Mouse (Mus musculus) CD8-positive naive resting alpha-beta T cell, adult 2 months (primary cell): Measurements from ENCODE around the gene Dok5.

Experiments
- DNase-seq, 2 experiments: peaks; one replicate each; pipeline ENCODE4 v3.0.0; 2022; ENCODE audit warnings: low read depth in 2 of 2, low spot score in 2 of 2

Gene Dok5

GRCm38 (mm10) chr2:170857507-170857906 is 125.9 kb downstream of the Dok5 start:
- no peak for DNase-seq

- DNase-seq = no peak
Observed at GRCm38 (mm10) chr2:170858640-170859039, 127.0 kb downstream of the Dok5 start.

GRCm38 (mm10) chr2:170860576-170860975 is 129.0 kb downstream of the Dok5 start:
- DNase-seq = no peak

GRCm38 (mm10) chr2:170862799-170863198 is 131.2 kb downstream of the Dok5 start:
- no peak for DNase-seq

GRCm38 (mm10) chr2:170863201-170863600 is 131.6 kb downstream of the Dok5 start:
- no peak for DNase-seq

- DNase-seq = no peak
Observed at GRCm38 (mm10) chr2:170864043-170864442, 132.4 kb downstream of the Dok5 start.

GRCm38 (mm10) chr2:170864820-170865219 is 133.2 kb downstream of the Dok5 start:
- DNase-seq = no peak

GRCm38 (mm10) chr2:170870566-170870965 is 139.0 kb downstream of the Dok5 start:
- no peak for DNase-seq

- no peak for DNase-seq
Observed at GRCm38 (mm10) chr2:170871469-170871868, 139.9 kb downstream of the Dok5 start.

- peak; percentile 8 to 14 for DNase-seq
Observed at GRCm38 (mm10) chr2:170873382-170873781, 141.8 kb downstream of the Dok5 start.

- no peak for DNase-seq
Observed at GRCm38 (mm10) chr2:170877515-170877914, 145.9 kb downstream of the Dok5 start.

GRCm38 (mm10) chr2:170877936-170878335 is 146.3 kb downstream of the Dok5 start:
- DNase-seq = no peak

GRCm38 (mm10) chr2:170884209-170884801 is 152.7 kb downstream of the Dok5 start:
- DNase-seq = no peak

GRCm38 (mm10) chr2:170887984-170888383 is 156.4 kb downstream of the Dok5 start:
- no peak for DNase-seq

GRCm38 (mm10) chr2:170895096-170895495 is 163.5 kb downstream of the Dok5 start:
- DNase-seq = no peak

GRCm38 (mm10) chr2:170902204-170903028 is 170.8 kb downstream of the Dok5 start:
- DNase-seq = no peak

- no peak for DNase-seq
Observed at GRCm38 (mm10) chr2:170903029-170903306, 171.4 kb downstream of the Dok5 start.

- DNase-seq = no peak
Observed at GRCm38 (mm10) chr2:170903367-170903766, 171.8 kb downstream of the Dok5 start.

GRCm38 (mm10) chr2:170912589-170913223 is 181.1 kb downstream of the Dok5 start:
- no peak for DNase-seq

- DNase-seq = no peak
Observed at GRCm38 (mm10) chr2:170913863-170914262, 182.3 kb downstream of the Dok5 start.

GRCm38 (mm10) chr2:170915646-170916045 is 184.0 kb downstream of the Dok5 start:
- DNase-seq = no peak

- no peak for DNase-seq
Observed at GRCm38 (mm10) chr2:170922260-170922659, 190.7 kb downstream of the Dok5 start.
